Comparison of ENCODE assay signal across 8 mouse cellular contexts in the genomic region with DNA sequence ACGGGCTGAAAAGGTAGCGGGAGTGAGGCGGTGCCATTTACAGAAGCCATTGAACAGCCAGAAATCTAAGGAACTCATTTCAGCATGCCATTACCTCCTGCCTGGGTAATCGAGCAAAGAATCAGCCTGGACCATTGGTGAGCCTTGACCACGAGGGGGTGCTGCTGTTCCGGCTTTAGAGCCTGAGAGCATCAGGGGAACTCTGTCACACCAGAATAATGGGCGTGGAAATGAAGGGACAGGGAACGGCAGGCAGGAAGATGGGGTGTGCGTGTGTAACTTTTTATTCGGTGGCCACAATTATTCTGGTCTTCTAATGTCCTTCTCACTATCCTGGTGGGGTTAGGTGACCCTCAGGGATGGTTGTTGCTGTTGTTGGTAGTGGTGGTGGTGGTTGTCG. TPM values are rescaled to one million over a fixed set of nuclear protein-coding genes. Genes with fewer than 3 reads are reported as not detected.
DNase-seq lines count a peak whose midpoint lies in the region; ATAC-seq and TF ChIP-seq lines count a peak whose summit lies in the region.

No protein-coding gene starts in this region.

- H3K27me3 ChIP-seq in CH12.LX (replicated peaks): no peaks in the 10 kb centered on the region
- no peaks in the 10 kb centered on the region for H3K27me3 ChIP-seq in forebrain, embryonic 14.5 days (replicated peaks; ENCODE audit: control insufficient read depth, insufficient read depth, low read length)
- no peaks in the 10 kb centered on the region for H3K27me3 ChIP-seq in lung, embryonic 14.5 days (ENCODE audit: insufficient read depth, low read length)
- H3K27me3 ChIP-seq in thymus, adult 2 months (ENCODE audit: control insufficient read depth, insufficient read depth, low read length): no peaks in the 10 kb centered on the region

- intact Hi-C loops in heart, postnatal 14 days (cut with DNase I): loop anchor here (1.0 kb wide), 1 partner anchor 247 kb away; no protein-coding TSS in a partner anchor

- no peaks in the 10 kb centered on the region for H3K36me3 ChIP-seq in CH12.LX (replicated peaks in 1 of 2; ENCODE audit: control insufficient read depth in 1 of 2, insufficient read depth in 1 of 2, low read length in 1 of 2)
- no peaks in the 10 kb centered on the region for H3K36me3 ChIP-seq in forebrain, embryonic 14.5 days (ENCODE audit: control insufficient read depth, insufficient read depth, low read length)
- no peaks in the 10 kb centered on the region for H3K36me3 ChIP-seq in lung, embryonic 14.5 days (ENCODE audit: insufficient read depth)
- H3K36me3 ChIP-seq in thymus, adult 2 months (ENCODE audit: control insufficient read depth, insufficient read depth, low read length): no peaks in the 10 kb centered on the region

- in situ Hi-C loops in CH12.LX (cut with MboI; ENCODE audit: low pct_ligation_motif_present, low pct_unique_long_range_greater_than_20kb, low sequenced_read_pairs): loop anchor here (10.0 to 25.0 kb wide), 3 partner anchors 236 to 649 kb away; no protein-coding TSS in a partner anchor

- H3K4me1 ChIP-seq in CH12.LX (ENCODE audit: control insufficient read depth in 1 of 2, insufficient read depth in 2 of 2): peaks cover 3 to 8% of the 10 kb centered on the region in 2 experiments; a peak in 2 of 4 replicates
- H3K4me1 ChIP-seq in forebrain, embryonic 14.5 days (ENCODE audit: control insufficient read depth, insufficient read depth, low read length): no peaks in the 10 kb centered on the region
- H3K4me1 ChIP-seq in lung, embryonic 14.5 days (ENCODE audit: insufficient read depth): no peaks in the 10 kb centered on the region
- peaks cover 3% of the 10 kb centered on the region; the same call in 1 of the 2 replicates for H3K4me1 ChIP-seq in thymus, adult 2 months (replicated peaks; ENCODE audit: control insufficient read depth, insufficient read depth, low read length)

- peak; percentile 84 for ATAC-seq in forebrain, embryonic 14.5 days
- ATAC-seq in lung, embryonic 14.5 days (ENCODE audit: insufficient read depth): peak; percentile 86

- dilution Hi-C loops in CH12.LX (cut with MboI; ENCODE audit: extremely low pct_ligation_motif_present, extremely low pct_unique_long_range_greater_than_20kb, low sequenced_read_pairs): no loop called here

- H3K27ac ChIP-seq in CH12.LX (ENCODE audit: insufficient read depth, low read depth): no peak overlapping the region
- no peak overlapping the region for H3K27ac ChIP-seq in forebrain, embryonic 14.5 days (ENCODE audit: low read depth, low read length)
- no peak overlapping the region for H3K27ac ChIP-seq in lung, embryonic 14.5 days (ENCODE audit: low read depth)
- H3K27ac ChIP-seq in thymus, adult 2 months (ENCODE audit: control insufficient read depth, insufficient read depth, low read length): no peak overlapping the region

- TF ChIP-seq RAD21 in CH12.LX (IDR thresholded peaks at IDR 0.05; ENCODE audit: low read depth, low read length): peak; percentile 96

- no peak for TF ChIP-seq POLR2A in CH12.LX (IDR thresholded peaks at IDR 0.05; ENCODE audit: low read depth, low read length)
- no peak for TF ChIP-seq POLR2A in thymus, adult 2 months (IDR thresholded peaks at IDR 0.05; ENCODE audit: control insufficient read depth, extremely low read depth, insufficient read depth, low read length, poor library complexity)

- H3K4me3 ChIP-seq in CH12.LX (replicated peaks in 1 of 3; ENCODE audit: low read depth in 2 of 3, low read length in 2 of 3, poor library complexity in 1 of 3): no peak overlapping the region
- H3K4me3 ChIP-seq in forebrain, embryonic 14.5 days (ENCODE audit: low read depth, low read length): 0 out of 2 replicates have a peak overlapping the region, but pooled peaks have one; percentile 15
- no peak overlapping the region for H3K4me3 ChIP-seq in lung, embryonic 14.5 days (ENCODE audit: low read depth, low read length)
- H3K4me3 ChIP-seq in thymus, adult 2 months (ENCODE audit: control insufficient read depth, insufficient read depth, low read length): no peak overlapping the region

- H3K9ac ChIP-seq in CH12.LX (ENCODE audit: insufficient read depth, low read depth): no peak overlapping the region
- H3K9ac ChIP-seq in forebrain, embryonic 14.5 days (ENCODE audit: low read length): no peak overlapping the region; the same call in 1 of the 2 replicates
- H3K9ac ChIP-seq in lung, embryonic 14.5 days: no peak overlapping the region

- H3K9me3 ChIP-seq in CH12.LX (replicated peaks; ENCODE audit: low read length): peaks cover 6% of the 10 kb centered on the region
- H3K9me3 ChIP-seq in forebrain, embryonic 14.5 days (replicated peaks; ENCODE audit: control insufficient read depth, low read length): no peaks in the 10 kb centered on the region
- peaks cover 4% of the 10 kb centered on the region; the same call in 1 of the 2 replicates for H3K9me3 ChIP-seq in lung, embryonic 14.5 days (ENCODE audit: low read depth, low read length)

- TF ChIP-seq EP300 in CH12.LX (IDR thresholded peaks at IDR 0.05; ENCODE audit: low read length): no peak

- H3K4me2 ChIP-seq in CH12.LX (ENCODE audit: insufficient read depth, low read depth, poor library complexity, severe bottlenecking): peak overlapping the region; percentile 14; the same call in 1 of the 2 replicates
- H3K4me2 ChIP-seq in forebrain, embryonic 14.5 days (ENCODE audit: low read length): peak overlapping the region; percentile 33; the same call in 1 of the 2 replicates
- peak overlapping the region; percentile 32; the same call in 1 of the 2 replicates for H3K4me2 ChIP-seq in lung, embryonic 14.5 days

- WGBS in forebrain, embryonic 14.5 days: 10% methylated on average over 11 of the region's 11 CpGs
- WGBS in large intestine, adult 2 months: 13% methylated on average over 11 of the region's 11 CpGs
- 8% methylated on average over 11 of the region's 11 CpGs for WGBS in lung, embryonic 14.5 days
- WGBS in thymus, adult 2 months: 15% methylated on average over 11 of the region's 11 CpGs

- peak; percentile 90 for DNase-seq in CH12.LX (ENCODE audit: extremely low read depth)
- peak; percentile 52 for DNase-seq in c-Kit-positive CD71-positive TER-119-negative erythroid progenitor cells, embryonic 14.5 days (ENCODE audit: low read depth)
- DNase-seq in forebrain, embryonic 14.5 days (ENCODE audit: low spot score): peak; percentile 96
- DNase-seq in heart, postnatal 14 days: peak; percentile 87 to 92
- peak; percentile 66 for DNase-seq in large intestine, adult 2 months (ENCODE audit: low read depth, low spot score)
- DNase-seq in lung, embryonic 14.5 days: peak; percentile 97
- DNase-seq in ovary, adult 18-20 months (ENCODE audit: low spot score): peak; percentile 39
- peak; percentile 87 for DNase-seq in thymus, adult 2 months

- no peaks in the 10 kb centered on the region for H3K79me2 ChIP-seq in CH12.LX (replicated peaks; ENCODE audit: control insufficient read depth, extremely low read depth, insufficient read depth, poor library complexity, severe bottlenecking)

- peak; percentile 64 to 96 for TF ChIP-seq CTCF in CH12.LX (conservative IDR thresholded peaks at IDR 0.05 in 1 of 2, IDR thresholded peaks at IDR 0.05 in 1 of 2; ENCODE audit: low read depth in 2 of 2, low read length in 2 of 2)
- peak; percentile 98 for TF ChIP-seq CTCF in lung, embryonic 14.5 days (IDR thresholded peaks at IDR 0.05; ENCODE audit: low read depth)
- peak; percentile 78; the same call in 1 of the 2 replicates for TF ChIP-seq CTCF in thymus, adult 2 months (IDR thresholded peaks at IDR 0.05; ENCODE audit: borderline replicate concordance, control insufficient read depth, extremely low read depth, insufficient read depth, low read length, poor library complexity)

TF ChIP-seq in CH12.LX, 34 proteins besides CTCF, POLR2A, EP300 and RAD21:
- TF ChIP-seq PAX5 (IDR thresholded peaks at IDR 0.05; ENCODE audit: low read length) (no peak), IRF4 (IDR thresholded peaks at IDR 0.05; ENCODE audit: low read depth, low read length) (no peak), ZC3H11A (IDR thresholded peaks at IDR 0.05; ENCODE audit: low read depth, low read length) (peak; percentile 80), SMC3 (IDR thresholded peaks at IDR 0.05; ENCODE audit: low read depth, low read length) (peak; percentile 96)

RNA-seq across cellular contexts. Expression of gene Gja8, which starts 12.9 kb away (rescaled TPM):
- total RNA-seq in CH12.LX (2012; rRNA removed): 0.04 TPM in 1 of 2 replicates, not detected in the other
- total RNA-seq in CH12.LX (2014; rRNA removed): not detected in 2 replicates
- not detected in 2 replicates for polyA plus RNA-seq in CH12.LX (2012; ENCODE audit: insufficient read length, low read depth)
- polyA plus RNA-seq in forebrain, embryonic 14.5 days (2014; fragmentation: Nextera tagmentation; extraction: Ambion mirVana): not detected in 2 replicates
- total RNA-seq in heart, postnatal 14 days (2021): not detected
- not detected in 2 replicates for polyA plus RNA-seq in large intestine, adult 2 months (2012; rRNA removed)
- not detected in 2 replicates for polyA plus RNA-seq in lung, embryonic 14.5 days (2014; fragmentation: Nextera tagmentation; extraction: Ambion mirVana)
- polyA plus RNA-seq in thymus, adult 2 months (2012; rRNA removed): 0.01 TPM in 2 replicates

RNA-seq across cellular contexts. Expression of gene Gpr89, which starts 33.6 kb away (rescaled TPM):
- 27.9 and 28.9 TPM in 2 replicates for total RNA-seq in CH12.LX (2012; rRNA removed)
- 30.8 and 32.8 TPM in 2 replicates for total RNA-seq in CH12.LX (2014; rRNA removed)
- polyA plus RNA-seq in CH12.LX (2012; ENCODE audit: insufficient read length, low read depth): 31.3 and 31.9 TPM in 2 replicates
- 38.8 and 39.3 TPM in 2 replicates for polyA plus RNA-seq in forebrain, embryonic 14.5 days (2014; fragmentation: Nextera tagmentation; extraction: Ambion mirVana)
- total RNA-seq in heart, postnatal 14 days (2021): 10 to 100 TPM; 19.0 to 21.0 TPM
- 28.0 and 54.4 TPM in 2 replicates for polyA plus RNA-seq in large intestine, adult 2 months (2012; rRNA removed)
- polyA plus RNA-seq in lung, embryonic 14.5 days (2014; fragmentation: Nextera tagmentation; extraction: Ambion mirVana): 35.4 and 43.6 TPM in 2 replicates
- polyA plus RNA-seq in thymus, adult 2 months (2012; rRNA removed): 17.3 and 19.5 TPM in 2 replicates

RNA-seq across cellular contexts. Expression of gene Gja5, which starts 34.2 kb away (rescaled TPM):
- total RNA-seq in CH12.LX (2012; rRNA removed) (not detected in 2 replicates), CH12.LX (2014; rRNA removed) (not detected in 2 replicates)
- not detected in 2 replicates for polyA plus RNA-seq in CH12.LX (2012; ENCODE audit: insufficient read length, low read depth)
- polyA plus RNA-seq in forebrain, embryonic 14.5 days (2014; fragmentation: Nextera tagmentation; extraction: Ambion mirVana): 1.1 and 2.0 TPM in 2 replicates
- 10 to 100 TPM; 12.2 to 18.4 TPM for total RNA-seq in heart, postnatal 14 days (2021)
- polyA plus RNA-seq in large intestine, adult 2 months (2012; rRNA removed): 1.8 and 2.1 TPM in 2 replicates
- 6.3 and 6.4 TPM in 2 replicates for polyA plus RNA-seq in lung, embryonic 14.5 days (2014; fragmentation: Nextera tagmentation; extraction: Ambion mirVana)
- polyA plus RNA-seq in thymus, adult 2 months (2012; rRNA removed): 1.2 and 2.1 TPM in 2 replicates

Comparison
In these comparisons a context has a peak if more than half of its experiments do, and no peak if none do; other contexts are left out.
1. DNase-seq: peak in every context shown above with its lines; median percentile 97 in lung, embryonic 14.5 days; 96 in forebrain, embryonic 14.5 days; 90 in CH12.LX; 90 in heart, postnatal 14 days; 87 in thymus, adult 2 months; 66 in large intestine, adult 2 months; 52 in c-Kit-positive CD71-positive TER-119-negative erythroid progenitor cells, embryonic 14.5 days; 39 in ovary, adult 18-20 months.